Mouse (Mus musculus): Measurements from ENCODE around the gene Bcl6b.
A peak's percentile ranks its signal among the peaks of the same experiment; 100 is the strongest.

Bcl6b gene

DNA sequence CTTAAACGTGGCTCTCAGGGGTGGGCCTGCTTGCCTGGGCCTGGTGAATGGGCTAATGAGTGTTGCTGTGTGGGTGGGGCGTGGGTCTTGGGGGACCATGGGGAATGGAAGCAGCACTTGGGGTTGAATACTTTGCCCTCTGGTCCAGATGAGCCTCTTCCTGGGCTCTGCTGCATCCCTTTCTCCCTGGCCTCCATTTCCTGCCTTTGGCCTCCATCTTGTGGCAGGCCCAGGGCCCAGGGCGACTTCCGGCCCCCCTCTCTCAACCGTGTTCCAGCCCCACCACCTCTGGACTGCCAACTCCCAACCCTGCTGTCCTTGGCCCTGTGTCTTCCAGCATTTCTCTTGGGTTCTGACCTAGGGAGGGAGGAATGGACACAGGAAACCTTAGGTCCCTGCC is 4.4 kb upstream of the Bcl6b start:
- no peak for DNase-seq (ENCODE audit: low spot score in 2 of 2)

DNA sequence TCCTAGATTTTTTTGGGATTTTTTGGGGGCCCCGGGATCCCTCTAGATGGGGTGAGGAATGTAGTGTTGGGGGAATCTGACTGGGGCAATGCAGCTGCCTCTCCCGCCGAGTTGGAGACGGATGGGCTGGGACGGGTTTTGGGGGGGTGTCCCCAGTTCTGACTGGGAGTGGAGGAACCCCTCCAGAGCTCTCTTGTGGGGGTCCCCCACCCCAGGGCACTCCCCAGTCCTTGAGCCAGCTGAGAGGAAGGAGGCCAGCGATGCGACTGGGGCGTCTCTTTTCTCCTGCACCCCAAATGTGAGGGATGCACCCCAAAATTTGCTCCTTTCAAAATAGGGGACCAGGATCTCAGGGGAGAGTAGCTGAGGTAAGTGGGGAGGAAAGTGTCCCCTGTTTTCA is 3.4 kb upstream of the Bcl6b start:
- no peak for DNase-seq (ENCODE audit: low spot score in 2 of 2)

DNA sequence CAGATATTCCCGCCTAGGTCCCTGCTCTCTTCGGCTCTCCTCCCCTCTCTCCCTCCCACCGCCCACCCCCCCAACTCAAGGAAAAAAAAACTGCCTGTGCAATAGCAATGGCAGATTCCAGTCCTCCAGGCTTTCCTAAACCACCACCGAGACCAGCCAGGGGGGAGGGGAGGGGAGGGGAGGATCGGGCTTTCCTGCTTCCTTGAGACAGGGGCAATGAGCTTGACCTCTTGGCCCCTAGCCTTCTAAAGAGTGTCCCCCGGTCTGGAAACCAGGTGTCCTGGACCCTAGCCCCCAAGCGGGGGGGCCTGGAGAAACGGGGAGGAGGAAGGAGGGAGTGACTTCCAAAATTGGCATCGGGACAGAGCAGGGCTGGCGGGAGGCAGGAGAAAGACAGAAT is 2.9 kb upstream of the Bcl6b start:
- peak in 1 of 2 experiments; percentile 26 for DNase-seq (ENCODE audit: low spot score in 2 of 2)

DNA sequence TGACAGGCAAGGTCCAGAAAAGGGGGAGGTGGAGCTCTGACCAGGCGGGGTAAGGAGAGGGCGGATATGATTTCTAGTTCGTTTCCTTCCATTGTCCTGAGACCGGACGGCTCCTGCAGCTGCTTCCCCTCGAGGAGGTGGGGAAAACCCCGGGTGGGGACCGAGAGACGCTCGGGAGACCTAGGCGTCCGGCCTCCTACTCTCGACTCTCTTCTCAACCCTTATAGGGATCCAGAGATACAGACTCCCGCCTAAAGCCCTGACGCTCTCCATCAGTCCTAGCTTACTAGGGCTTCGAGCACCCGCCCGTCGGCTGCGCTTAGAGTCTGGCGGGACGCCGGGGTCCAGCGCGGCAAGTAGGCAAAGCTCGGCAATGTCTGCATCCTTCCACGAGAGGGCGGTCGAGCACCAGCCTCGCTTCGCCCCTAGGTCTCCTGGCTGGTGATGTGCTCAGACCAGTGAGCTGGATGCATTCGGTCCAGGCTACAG is 685 bp upstream of the Bcl6b start:
- peak in 1 of 2 experiments; percentile 69 for DNase-seq (ENCODE audit: low spot score in 2 of 2)

DNA sequence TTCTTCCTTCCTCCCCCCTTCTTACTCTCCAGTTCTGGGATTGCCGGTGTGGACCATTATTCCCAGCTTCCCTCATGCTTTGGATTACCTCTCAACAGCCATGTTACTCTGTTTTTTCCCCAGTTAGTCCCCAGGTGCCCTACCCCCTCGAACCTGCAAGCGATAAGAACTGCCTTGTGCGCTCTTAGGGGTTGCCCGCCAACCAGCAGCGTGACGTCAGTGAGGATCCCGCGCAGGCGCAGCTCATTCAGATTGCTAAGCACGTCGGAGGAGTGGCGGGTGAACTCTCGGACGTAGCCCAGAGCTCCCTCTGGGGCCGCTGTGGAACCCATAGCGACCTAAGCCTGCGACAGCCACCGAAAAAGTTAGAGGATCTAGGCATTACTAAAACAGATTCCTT is 770 bp downstream of the Bcl6b start:
- DNase-seq (ENCODE audit: low spot score in 2 of 2): peak in 1 of 2 experiments; percentile 73

DNA sequence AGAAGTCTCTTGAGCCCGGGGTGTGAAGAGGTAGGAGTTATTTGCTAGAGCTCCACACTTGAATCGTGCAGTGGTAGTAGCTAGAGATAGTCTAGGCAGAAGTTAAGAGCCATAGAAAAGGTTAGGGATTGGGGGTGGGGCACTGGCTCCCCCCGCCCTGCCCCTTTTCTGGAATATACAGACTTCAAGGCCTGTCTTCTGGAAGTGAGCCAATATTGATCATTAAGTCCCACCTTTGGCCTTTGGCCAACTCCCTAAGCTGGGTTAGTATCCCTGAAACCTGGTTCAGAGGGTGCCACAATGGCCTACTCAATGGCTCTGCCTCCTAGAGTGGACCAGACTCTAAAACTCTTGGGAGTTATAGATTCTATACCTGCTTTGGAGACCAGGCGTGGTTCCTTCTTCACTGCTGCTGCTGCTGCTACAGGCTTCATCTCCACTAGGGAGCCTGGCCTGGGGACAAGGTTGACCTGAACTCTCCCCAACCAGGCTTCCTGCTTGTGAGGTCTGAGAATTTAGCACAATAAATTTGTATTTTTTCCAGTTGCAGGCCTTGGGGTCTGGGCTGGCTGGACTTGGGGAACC is 1.8 kb downstream of the Bcl6b start:
- DNase-seq (ENCODE audit: low spot score in 2 of 2): no peak

DNA sequence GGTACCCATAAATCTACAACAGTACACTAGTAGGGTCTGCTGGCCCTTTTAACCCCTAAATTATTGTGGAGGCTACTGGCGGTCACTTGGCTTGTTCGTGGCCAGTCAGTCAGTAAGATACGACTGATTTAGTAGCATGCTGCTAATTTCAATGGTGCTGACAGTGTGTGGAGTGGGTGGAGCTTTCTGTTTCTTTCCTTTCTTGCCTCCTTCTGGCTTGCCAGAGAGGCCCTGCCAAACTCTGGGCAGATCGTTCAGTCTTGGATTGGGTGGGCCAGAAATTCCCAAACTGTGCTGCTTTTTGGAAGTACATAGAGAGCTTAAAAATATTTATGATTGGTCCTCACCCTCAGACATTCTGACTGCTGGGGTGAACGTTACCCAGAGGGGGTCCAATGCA is 2.5 kb downstream of the Bcl6b start:
- DNase-seq (ENCODE audit: low spot score in 2 of 2): peak in 1 of 2 experiments; percentile 39

DNA sequence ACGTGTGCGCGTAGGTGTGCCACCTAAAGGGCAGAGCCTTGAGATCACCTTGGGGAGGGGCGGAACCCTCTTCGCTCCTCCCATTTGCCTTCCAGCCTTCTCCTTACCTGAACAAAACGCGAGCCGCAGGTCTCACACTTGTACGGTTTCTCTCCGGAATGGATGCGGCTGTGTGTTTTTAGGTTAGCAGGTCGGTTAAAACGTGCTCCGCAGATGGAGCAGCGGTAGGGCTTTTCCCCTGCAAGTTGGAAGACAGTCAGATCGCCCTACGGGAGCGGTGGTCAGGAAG is 3.1 kb downstream of the Bcl6b start:
- no peak for DNase-seq (ENCODE audit: low spot score in 2 of 2)

DNA sequence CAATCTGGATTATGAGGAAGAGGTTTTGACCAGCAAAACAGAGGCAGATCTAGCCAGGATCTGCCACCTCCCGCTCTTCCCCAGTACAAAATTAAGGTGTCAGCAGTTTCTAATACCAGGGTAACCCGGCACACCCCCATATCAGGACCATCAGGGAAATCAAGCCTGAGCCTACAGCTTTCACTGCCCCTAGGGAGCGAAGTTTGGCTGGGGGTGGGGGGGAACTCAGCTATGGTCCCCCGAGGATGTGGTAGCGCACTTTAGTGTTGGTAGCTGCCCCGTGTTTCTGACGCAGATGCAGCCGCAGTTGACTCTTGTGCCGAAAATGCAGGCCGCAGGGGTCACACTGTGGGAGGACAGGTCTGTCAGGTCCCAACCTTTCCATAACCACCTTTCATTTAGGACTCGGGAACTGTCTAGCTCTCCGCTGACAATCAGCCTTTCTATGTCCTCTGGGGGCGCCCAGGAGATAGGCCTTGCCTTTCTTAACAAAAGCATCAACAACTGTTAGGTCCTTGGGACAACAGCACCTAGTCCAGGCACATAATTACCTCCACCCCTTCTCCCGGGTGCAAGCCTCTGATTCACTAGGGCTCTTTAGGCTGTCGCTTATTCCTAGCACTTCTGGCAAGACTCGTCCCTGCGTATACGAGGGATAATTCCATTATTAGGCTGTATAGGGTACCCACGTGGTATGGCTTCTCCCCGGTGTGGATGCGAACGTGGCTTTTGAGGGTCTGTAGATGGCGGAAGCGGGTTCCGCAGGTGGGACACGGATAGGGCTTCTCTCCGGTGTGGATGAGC is 3.6 kb downstream of the Bcl6b start:
- no peak for DNase-seq (ENCODE audit: low spot score in 2 of 2)

DNA sequence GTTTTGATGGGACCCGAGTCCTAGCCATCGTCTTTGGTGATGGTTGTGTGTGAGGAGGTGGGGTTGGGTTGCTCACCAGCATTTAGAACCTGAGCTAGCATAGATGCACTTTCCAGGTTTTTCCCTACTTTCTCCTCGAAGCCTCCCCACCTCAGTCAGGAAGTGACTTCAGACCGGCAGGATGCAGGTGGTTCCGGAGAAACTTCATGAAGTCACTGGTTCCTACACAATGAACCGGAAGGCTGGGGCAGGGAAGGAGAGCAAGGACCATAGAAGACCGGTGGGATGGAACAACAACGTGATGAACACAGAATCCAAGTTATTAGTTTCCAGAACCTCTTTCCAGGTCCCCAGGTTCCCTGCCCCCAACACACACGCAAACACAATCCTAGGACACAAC is 5.9 kb downstream of the Bcl6b start:
- DNase-seq (ENCODE audit: low spot score in 2 of 2): no peak

DNA sequence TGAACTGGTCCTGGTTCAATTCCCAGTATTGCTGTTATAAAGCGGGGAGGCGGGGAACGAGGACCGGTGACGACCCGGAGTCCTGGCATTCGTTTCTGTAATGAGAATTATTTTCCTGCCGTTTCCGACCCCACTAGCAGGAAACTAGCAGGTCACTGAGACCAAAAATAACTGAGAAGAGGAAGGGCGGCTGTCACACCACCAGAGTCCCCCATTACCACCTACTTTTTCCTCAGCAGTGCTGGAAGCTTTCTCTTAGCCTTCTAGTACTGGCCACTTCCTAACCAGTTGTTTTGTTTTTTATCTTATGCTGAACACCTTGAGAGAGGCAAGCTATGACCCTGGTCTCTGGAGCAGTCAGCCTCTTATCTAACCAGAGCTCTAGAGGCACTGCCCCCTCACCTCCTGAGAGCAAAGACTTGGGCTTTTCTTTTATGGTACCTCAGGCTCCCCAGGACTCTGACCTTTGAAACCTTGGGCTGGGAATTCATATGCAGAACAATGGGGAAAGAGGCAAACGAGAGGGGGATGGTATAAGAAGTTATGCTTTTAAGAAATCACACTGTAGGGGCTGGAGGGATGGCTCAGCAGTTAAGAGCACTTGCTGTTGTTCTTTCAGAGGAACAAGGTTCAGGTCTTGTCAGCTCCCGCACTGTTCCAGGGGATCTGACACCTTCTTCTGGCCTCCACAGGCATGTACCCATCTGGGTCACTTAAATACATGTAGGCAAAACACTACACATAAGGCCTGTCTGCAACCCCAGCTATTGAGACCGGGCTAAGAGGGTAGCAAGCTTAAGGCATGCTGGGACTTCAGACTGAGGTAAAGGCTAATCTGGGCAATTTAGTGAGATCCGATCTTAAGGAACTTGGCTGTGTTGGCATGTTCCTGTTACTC is 7.7 kb downstream of the Bcl6b start:
- DNase-seq (ENCODE audit: low spot score in 2 of 2): peak in 1 of 2 experiments; percentile 20

DNA sequence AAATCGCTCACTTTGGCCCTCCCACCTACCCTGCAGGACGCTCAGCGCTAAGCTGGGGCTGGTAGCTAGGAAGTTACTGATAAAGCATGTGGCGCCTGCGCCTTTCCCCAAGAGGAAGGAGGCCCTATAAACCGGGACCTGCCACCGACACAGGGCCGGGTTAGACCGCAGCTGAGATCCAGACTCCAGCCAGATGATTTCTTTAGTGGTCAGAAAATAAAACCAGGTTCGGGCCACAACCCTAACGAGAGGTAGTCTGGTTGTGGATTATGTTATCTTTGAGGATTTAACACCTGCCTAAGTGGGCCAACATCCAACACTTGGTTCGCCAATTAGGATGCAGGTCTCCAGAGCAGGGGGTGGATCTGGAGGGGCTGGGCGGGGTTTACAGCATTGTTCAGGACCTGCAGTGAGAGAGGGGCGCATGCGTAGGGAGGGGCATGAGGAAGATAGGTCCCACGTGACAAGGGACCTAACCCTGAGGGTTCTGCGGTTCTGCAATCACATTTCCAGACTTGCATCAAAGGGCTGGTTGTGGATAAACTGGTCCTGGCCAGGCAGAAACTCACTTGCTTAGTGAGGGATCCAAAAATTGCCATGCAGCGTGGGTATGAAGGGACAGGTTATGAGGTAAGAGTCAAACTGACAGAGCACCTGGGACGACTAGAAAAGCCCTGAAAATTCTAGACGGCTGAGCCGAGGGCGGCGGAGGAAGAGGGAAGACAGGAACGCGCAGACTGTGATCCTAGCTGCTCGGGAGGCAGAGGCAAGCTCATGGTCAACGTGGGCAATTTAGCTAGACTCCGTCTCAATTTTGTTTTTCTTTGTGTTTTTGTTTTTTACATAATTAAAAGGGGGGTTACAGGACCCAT is 8.6 kb downstream of the Bcl6b start, which contains the start of gene Slc16a13:
Gene Slc16a13, minus strand, starts transcription at position 334 of the 872 bp plus-strand sequence.
- peak; percentile 93 to 96 for DNase-seq (ENCODE audit: low spot score in 2 of 2)

DNA sequence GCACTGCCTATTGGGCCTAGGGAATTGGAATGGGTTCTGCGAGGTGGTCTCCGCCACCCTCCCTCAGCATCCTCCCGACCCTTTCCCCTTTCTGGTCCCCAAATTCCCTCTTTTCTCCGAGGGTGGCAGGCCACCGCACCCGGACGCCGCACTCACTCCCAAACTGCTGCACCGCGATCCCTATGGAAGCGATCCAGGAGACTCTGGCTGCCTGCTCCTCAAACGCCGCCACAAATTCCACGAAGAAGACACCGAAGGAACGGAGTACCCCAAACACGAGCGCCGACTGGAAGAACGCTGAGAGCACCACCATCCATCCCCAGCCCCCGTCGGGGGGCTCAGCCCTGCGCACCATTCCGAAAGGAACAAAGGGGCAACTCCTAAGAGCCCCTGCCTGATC is 9.3 kb downstream of the Bcl6b start:
- peak in 1 of 2 experiments; percentile 38 for DNase-seq (ENCODE audit: low spot score in 2 of 2)

DNA sequence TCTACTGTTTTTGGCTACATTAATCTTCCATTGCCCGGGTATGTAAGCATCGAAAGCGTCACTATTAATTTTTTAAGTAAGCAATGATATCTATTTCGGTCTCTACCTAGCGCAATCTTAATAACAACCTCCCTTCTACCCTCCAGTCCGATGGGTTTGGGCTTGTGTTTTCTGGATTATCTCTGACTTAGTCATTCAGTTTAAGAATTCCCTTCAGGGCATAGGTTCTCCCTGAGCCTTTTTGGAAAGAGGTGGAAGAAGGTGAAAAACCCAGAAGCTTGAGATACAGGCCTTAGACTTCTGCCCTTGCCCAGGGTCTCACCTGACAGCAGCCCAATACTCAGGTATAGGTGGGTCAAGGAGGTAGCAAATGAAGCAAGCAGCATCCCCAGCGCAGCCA is 9.7 kb downstream of the Bcl6b start:
- DNase-seq (ENCODE audit: low spot score in 2 of 2): no peak

DNA sequence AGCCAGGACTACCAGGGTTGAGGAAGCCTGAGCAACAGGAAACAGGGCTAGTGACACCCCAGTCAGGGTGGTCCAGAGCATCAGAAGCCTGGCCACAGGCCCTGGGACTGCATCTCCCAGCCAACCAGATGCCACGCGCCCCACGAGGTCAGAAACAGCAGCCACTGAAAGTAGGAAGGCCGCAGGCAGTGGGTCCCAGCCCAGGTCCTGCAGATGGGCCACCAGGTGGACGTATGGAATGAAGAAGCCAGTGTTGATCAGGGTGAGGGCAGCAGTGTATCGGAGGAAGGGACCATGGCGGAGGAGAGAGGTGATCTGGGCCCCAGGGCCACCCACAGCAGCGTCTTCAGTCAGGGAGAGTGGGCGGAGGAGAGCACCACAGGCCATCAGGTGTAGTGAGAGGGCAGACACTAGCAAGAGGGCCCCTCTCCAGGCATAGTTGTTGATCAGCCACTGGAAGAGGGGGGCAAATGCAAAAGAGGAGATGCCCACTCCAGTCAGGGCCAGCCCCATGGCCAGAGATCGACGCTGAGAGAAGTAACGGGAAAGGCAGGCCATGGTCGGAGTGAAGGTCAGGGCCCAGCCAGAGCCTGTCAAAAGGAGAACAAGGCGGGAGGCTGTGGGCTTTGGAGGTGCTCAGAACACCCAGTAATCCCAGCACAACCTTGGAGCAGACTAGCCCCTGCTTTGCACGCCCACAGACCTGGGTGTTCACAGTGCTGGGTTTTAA is 10.7 kb downstream of the Bcl6b start:
- no peak for DNase-seq (ENCODE audit: low spot score in 2 of 2)

DNA sequence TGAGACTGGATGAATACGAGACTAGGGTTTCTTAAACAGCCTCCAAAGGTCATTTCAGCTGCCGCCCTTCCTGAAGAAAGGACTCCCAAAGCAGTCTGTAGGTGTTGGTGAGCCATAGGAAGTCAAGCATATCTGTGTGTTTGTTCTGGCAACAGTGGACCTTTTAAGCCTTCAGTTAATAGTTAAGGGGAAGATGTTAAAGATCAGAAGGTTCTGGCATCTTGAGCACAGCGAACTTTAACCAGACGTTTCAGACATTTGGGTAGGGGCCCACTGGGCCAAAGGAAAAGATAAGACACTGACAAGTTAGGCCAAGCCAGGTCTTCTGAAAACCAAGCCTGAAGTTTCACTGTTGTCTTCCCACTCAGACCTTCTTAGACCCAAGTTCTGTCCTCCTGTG is 11.6 kb downstream of the Bcl6b start:
- no peak for DNase-seq (ENCODE audit: low spot score in 2 of 2)

DNA sequence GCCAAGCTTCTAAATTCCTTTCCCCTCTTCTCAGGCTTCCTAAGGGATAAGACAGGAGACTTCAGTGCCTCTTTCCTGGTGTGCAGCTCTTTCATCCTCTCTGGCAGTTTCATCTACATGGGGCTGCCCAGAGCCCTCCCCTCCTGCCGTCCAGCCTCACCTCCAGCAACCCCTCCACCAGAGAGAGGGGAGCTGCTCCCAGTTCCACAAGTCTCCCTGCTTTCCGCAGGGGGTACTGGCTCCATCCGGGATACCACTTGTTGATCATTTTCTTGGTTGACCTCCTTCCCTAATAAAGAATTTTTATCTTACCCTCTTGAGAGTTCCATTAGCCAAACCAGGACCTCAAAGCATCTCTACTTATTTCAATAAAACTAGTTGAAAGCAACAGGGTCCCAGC is 13.5 kb downstream of the Bcl6b start:
- no peak for DNase-seq (ENCODE audit: low spot score in 2 of 2)

DNA sequence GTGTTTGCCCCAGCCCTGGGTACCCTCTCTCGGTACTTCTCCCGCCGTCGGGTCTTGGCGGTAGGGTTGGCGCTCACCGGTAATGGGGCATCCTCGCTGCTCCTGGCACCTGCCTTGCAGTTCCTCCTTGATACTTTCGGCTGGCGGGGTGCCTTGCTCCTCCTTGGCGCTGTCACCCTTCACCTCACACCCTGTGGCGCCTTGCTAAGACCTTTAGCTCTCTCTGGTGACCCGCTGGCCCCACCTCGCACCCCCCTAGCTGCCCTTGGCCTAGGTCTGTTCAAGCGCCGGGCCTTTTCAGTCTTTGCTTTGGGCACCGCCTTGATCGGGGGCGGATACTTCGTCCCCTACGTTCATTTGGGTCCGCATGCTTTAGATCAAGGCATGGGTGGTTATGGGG is 14.3 kb downstream of the Bcl6b start:
- DNase-seq (ENCODE audit: low spot score in 2 of 2): no peak

DNA sequence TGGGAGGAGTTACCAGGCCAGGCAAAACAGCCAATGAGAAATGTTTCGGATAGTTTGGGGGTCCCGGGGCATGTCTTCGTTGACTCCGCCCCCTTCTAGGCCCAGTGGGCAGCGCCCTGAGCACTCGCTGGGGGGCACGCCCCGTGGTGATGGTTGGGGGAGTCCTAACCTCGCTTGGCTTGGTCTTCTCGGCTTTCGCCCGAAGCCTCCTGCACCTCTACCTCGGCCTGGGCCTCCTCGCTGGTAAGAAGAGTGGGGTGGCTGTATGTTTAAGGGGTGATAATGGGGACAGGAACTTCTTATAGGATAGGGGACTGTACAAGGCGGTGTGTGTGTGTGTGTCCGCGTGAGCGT is 14.8 kb downstream of the Bcl6b start:
- DNase-seq (ENCODE audit: low spot score in 2 of 2): no peak

DNA sequence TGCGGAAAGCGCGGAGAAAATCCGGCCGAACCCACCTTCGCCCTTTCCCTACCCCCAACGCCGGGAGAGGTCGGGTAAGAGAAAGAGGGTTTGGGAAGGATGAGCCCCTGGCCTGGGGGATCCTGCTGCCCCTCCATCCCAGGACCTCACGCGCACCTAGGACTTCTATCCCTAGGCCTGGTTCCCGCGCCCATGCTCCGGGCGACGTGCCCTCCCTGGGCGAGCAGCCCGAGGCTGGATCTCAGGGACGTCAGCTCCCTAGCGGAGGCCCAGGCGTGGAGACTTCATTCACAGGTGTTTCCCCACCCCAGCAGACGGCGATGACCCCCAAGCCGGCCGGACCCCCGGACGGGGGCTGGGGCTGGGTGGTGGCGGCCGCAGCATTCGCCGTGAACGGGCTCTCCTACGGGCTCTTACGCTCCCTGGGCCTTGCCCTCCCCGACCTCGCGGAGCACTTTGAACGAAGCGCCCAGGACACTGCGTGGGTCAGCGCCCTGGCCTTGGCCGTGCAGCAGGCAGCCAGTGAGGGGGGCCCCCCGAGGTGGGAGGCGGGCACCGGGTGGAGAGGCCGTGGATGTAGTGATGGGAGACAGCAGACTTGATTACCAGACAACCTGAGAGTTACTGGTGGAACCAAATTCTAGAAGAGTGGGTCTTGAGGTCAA is 15.3 kb downstream of the Bcl6b start:
- peak in 1 of 2 experiments; percentile 26 for DNase-seq (ENCODE audit: low spot score in 2 of 2)

All from left cerebral cortex, adult 9 months (tissue).